Mouse (Mus musculus) spleen, adult 2 months (tissue): ENCODE measurements around the gene Trim16.

Experiments
- CTCF ChIP-seq: fragments of 200-500 bp; IDR thresholded peaks from 2 replicates; pipeline ENCODE4 v1.5.1; 2011; ENCODE audit warnings: mild to moderate bottlenecking, inconsistent platforms; ENCODE audit not compliant: insufficient read depth, insufficient read length, insufficient replicate concordance; ENCODE audit errors: extremely low read depth
- POLR2A ChIP-seq: fragments of 200-500 bp; IDR thresholded peaks from 2 replicates; pipeline ENCODE4 v1.6.1; 2011; ENCODE audit warnings: low read depth, low read length, inconsistent platforms

- no peak for TF ChIP-seq POLR2A
- no peak for TF ChIP-seq CTCF
Observed at GRCm38 (mm10) chr11:62851199-62851598, 31.2 kb downstream of the Trim16 start.
